Mouse (Mus musculus) midbrain, postnatal 0 days (tissue): ENCODE measurements around the gene Xpo6. TPM values are rescaled to one million over a fixed set of nuclear protein-coding genes. Genes with fewer than 3 reads are reported as not detected.

Experiments
- ATAC-seq: fragments of 200-750 bp; cut with Nextera tagmentation; 2 replicates; pipeline ENCODE4 v1.8.0; 2017; ENCODE audit warnings: moderate number of reproducible peaks, mild to moderate bottlenecking, moderate TSS enrichment, moderate library complexity; ENCODE audit not compliant: low FRiP score
- DNase-seq: peaks from one replicate; pipeline ENCODE4 v3.0.0-alpha.2; 2015; ENCODE audit warnings: low spot score
- H3K27ac ChIP-seq: fragments of 300-500 bp; sonication (generic); 2 replicates; pipeline ENCODE4 v1.5.1; 2014; ENCODE audit warnings: low read depth, mild to moderate bottlenecking, low read length, mixed read lengths
- H3K27me3 ChIP-seq: fragments of 300-500 bp; sonication (generic); 2 replicates; pipeline ENCODE4 v1.6.1; 2014; ENCODE audit warnings: low read length, control low read depth, mixed read lengths; ENCODE audit not compliant: insufficient read depth
- H3K36me3 ChIP-seq: fragments of 300-500 bp; sonication (generic); 2 replicates; pipeline ENCODE4 v1.6.1; 2014; ENCODE audit warnings: low read length, control low read depth, mixed read lengths; ENCODE audit not compliant: insufficient read depth
- H3K4me1 ChIP-seq: fragments of 300-500 bp; sonication (generic); 2 replicates; pipeline ENCODE4 v1.6.1; 2014; ENCODE audit warnings: mild to moderate bottlenecking, control low read depth, antibody characterized with exemption, low read length, mixed read lengths; ENCODE audit not compliant: insufficient read depth
- H3K4me2 ChIP-seq: fragments of 300-500 bp; sonication (generic); 2 replicates; pipeline ENCODE4 v1.6.1; 2014; ENCODE audit warnings: low read depth, mild to moderate bottlenecking, low read length, mixed read lengths; ENCODE audit not compliant: poor library complexity, severe bottlenecking
- H3K4me3 ChIP-seq: fragments of 300-500 bp; sonication (generic); 2 replicates; pipeline ENCODE4 v1.5.1; 2014; ENCODE audit warnings: low read depth, mild to moderate bottlenecking, low read length, moderate library complexity
- H3K9ac ChIP-seq: fragments of 300-500 bp; sonication (generic); replicated peaks from 2 replicates; pipeline ENCODE4 v1.6.1; 2014; ENCODE audit warnings: mild to moderate bottlenecking, low read length, moderate library complexity, mixed read lengths; ENCODE audit not compliant: poor library complexity, severe bottlenecking
- H3K9me3 ChIP-seq: fragments of 300-500 bp; sonication (generic); 2 replicates; pipeline ENCODE4 v1.6.1; 2016; ENCODE audit warnings: low read length, control low read depth
- CTCF ChIP-seq: IDR thresholded peaks from 2 replicates; pipeline ENCODE4 v1.5.1; 2016; ENCODE audit warnings: antibody characterized with exemption, mild to moderate bottlenecking
- WGBS: fragments of 180-500 bp; shearing (Covaris S2); extraction: QIAGEN DNeasy Blood & Tissue Kit; methylation state at CpG from one replicate; pipeline ENCODE4 v1.1.7; 2014; 5-methylcytosine and 5-hydroxymethylcytosine counted together
- polyA plus RNA-seq: library from polyadenylated mRNA; unstranded; fragments of >200 nt; fragmentation: Nextera tagmentation; extraction: Ambion mirVana; gene quantifications from 2 replicates; pipeline ENCODE4 v1.2.1, GENCODE M21; 2015
- total RNA-seq: library from RNA; depleted of rRNA; stranded (reverse); fragments of >200 nt; gene quantifications from 2 replicates; pipeline ENCODE4 v1.2.3, GENCODE M21; 2014

The Xpo6 gene
- total and polyA plus RNA-seq, 2 experiments from 2014 or later, result 46.9 to 157 TPM

GRCm38 (mm10) chr7:126166571-126166970, 33.7 kb downstream of the Xpo6 start:
- Histone ChIP-seq H3K27me3 (no peaks in the 10 kb centered on the region), H3K9me3 (no peaks in the 10 kb centered on the region), H3K4me1 (no peaks in the 10 kb centered on the region), H3K4me2 (no peak overlapping the region), H3K4me3 (no peak overlapping the region), H3K27ac (no peak overlapping the region), H3K9ac (no peak overlapping the region), H3K36me3 (peaks cover 7% of the 10 kb centered on the region; the same call in 1 of the 2 replicates)
- DNase-seq (no peak), ATAC-seq (no peak)
- TF ChIP-seq CTCF, result no peak

GRCm38 (mm10) chr7:126158238-126158637, 42.1 kb downstream of the Xpo6 start:
- ATAC-seq (no peak), DNase-seq (no peak)
- H3K4me1 ChIP-seq, result no peaks in the 10 kb centered on the region
- no peak for TF ChIP-seq CTCF
- no peak overlapping the region for H3K27ac ChIP-seq
- peaks cover 28% of the 10 kb centered on the region for H3K36me3 ChIP-seq
- no peak overlapping the region for H3K4me3 ChIP-seq
- H3K4me2 ChIP-seq, result no peak overlapping the region
- WGBS, result 95% methylated on average over 3 of the region's 3 CpGs
- H3K9ac ChIP-seq, result no peak overlapping the region
- no peaks in the 10 kb centered on the region for H3K27me3 ChIP-seq
- H3K9me3 ChIP-seq, result no peaks in the 10 kb centered on the region

- Histone ChIP-seq H3K4me2 (no peak overlapping the region), H3K36me3 (peaks cover 35% of the 10 kb centered on the region), H3K27ac (no peak overlapping the region), H3K9me3 (no peaks in the 10 kb centered on the region), H3K4me3 (no peak overlapping the region), H3K9ac (no peak overlapping the region), H3K27me3 (no peaks in the 10 kb centered on the region), H3K4me1 (no peaks in the 10 kb centered on the region)
- ATAC-seq (no peak), DNase-seq (no peak)
- no peak for TF ChIP-seq CTCF
- 91% methylated on average over 1 of the region's 1 CpGs for WGBS
Measured at GRCm38 (mm10) chr7:126155746-126156145, 44.6 kb downstream of the Xpo6 start.

GRCm38 (mm10) chr7:126154731-126155130, 45.6 kb downstream of the Xpo6 start:
- no peaks in the 10 kb centered on the region for H3K4me1 ChIP-seq
- H3K4me3 ChIP-seq, result no peak overlapping the region
- TF ChIP-seq CTCF, result no peak
- ATAC-seq, result no peak
- no peaks in the 10 kb centered on the region for H3K9me3 ChIP-seq
- no peak for DNase-seq
- no peak overlapping the region for H3K27ac ChIP-seq
- 90% methylated on average over 5 of the region's 5 CpGs for WGBS
- no peak overlapping the region for H3K9ac ChIP-seq
- no peaks in the 10 kb centered on the region for H3K27me3 ChIP-seq
- H3K4me2 ChIP-seq, result no peak overlapping the region
- H3K36me3 ChIP-seq, result peaks cover 36% of the 10 kb centered on the region

- no peak overlapping the region for H3K27ac ChIP-seq
- H3K4me3 ChIP-seq, result no peak overlapping the region
- no peak for TF ChIP-seq CTCF
- no peak for DNase-seq
- H3K9me3 ChIP-seq, result no peaks in the 10 kb centered on the region
- ATAC-seq, result no peak
- no peaks in the 10 kb centered on the region for H3K27me3 ChIP-seq
- H3K4me2 ChIP-seq, result no peak overlapping the region
- no peak overlapping the region for H3K9ac ChIP-seq
- H3K4me1 ChIP-seq, result no peaks in the 10 kb centered on the region
- whole genome bisulfite sequencing, result 94% methylated on average over 4 of the region's 4 CpGs
- peaks cover 40% of the 10 kb centered on the region for H3K36me3 ChIP-seq
Measured at GRCm38 (mm10) chr7:126152324-126152723, 48.0 kb downstream of the Xpo6 start.

- no peak overlapping the region for H3K27ac ChIP-seq
- H3K4me3 ChIP-seq, result no peak overlapping the region
- H3K4me2 ChIP-seq, result no peak overlapping the region
- no peaks in the 10 kb centered on the region for H3K9me3 ChIP-seq
- no peak for TF ChIP-seq CTCF
- no peaks in the 10 kb centered on the region for H3K27me3 ChIP-seq
- no peak overlapping the region for H3K9ac ChIP-seq
- H3K36me3 ChIP-seq, result peaks cover 37% of the 10 kb centered on the region
- no peak for DNase-seq
- H3K4me1 ChIP-seq, result no peaks in the 10 kb centered on the region
- ATAC-seq, result no peak
- WGBS, result 63% methylated on average over 1 of the region's 1 CpGs
Measured at GRCm38 (mm10) chr7:126146156-126146555, 54.1 kb downstream of the Xpo6 start.
